Mouse (Mus musculus) right cerebral cortex, adult 2 months (tissue): ENCODE results near the gene 4930550C14Rik.

Experiments used
- DNase-seq, 2 experiments: peaks; one replicate each; pipeline ENCODE4 v3.0.0; 2021 to 2022; ENCODE audit warnings: low spot score in 2 of 2

The 4930550C14Rik gene

GRCm38 (mm10) chr9:53402291-53402711, at the start of gene 4930550C14Rik:
TSS of gene 4930550C14Rik (plus strand) at chr9:53402325.
- peak in 1 of 2 experiments; percentile 38 for DNase-seq

GRCm38 (mm10) chr9:53353161-53353560, 49.0 kb upstream of the 4930550C14Rik start:
- DNase-seq, result no peak

- DNase-seq, result no peak
Observed at GRCm38 (mm10) chr9:53356219-53357155, 45.6 kb upstream of the 4930550C14Rik start.

GRCm38 (mm10) chr9:53371339-53371738, 30.8 kb upstream of the 4930550C14Rik start:
- no peak for DNase-seq

- no peak for DNase-seq
Observed at GRCm38 (mm10) chr9:53375907-53376306, 26.2 kb upstream of the 4930550C14Rik start.

- DNase-seq, result no peak
Observed at GRCm38 (mm10) chr9:53376820-53377219, 25.3 kb upstream of the 4930550C14Rik start.

- no peak for DNase-seq
Observed at GRCm38 (mm10) chr9:53377597-53377996, 24.5 kb upstream of the 4930550C14Rik start.

GRCm38 (mm10) chr9:53378171-53378570, 24.0 kb upstream of the 4930550C14Rik start:
- no peak for DNase-seq

- no peak for DNase-seq
Observed at GRCm38 (mm10) chr9:53380595-53380994, 21.5 kb upstream of the 4930550C14Rik start.

GRCm38 (mm10) chr9:53381113-53381615, 21.0 kb upstream of the 4930550C14Rik start:
- no peak for DNase-seq

- peak; percentile 78 to 82 for DNase-seq
Observed at GRCm38 (mm10) chr9:53383951-53384866, 17.9 kb upstream of the 4930550C14Rik start, which contains the start of gene Kdelc2. TSS of gene Kdelc2 (plus strand) at chr9:53384025.

- no peak for DNase-seq
Observed at GRCm38 (mm10) chr9:53384873-53385272, 17.3 kb upstream of the 4930550C14Rik start.

- DNase-seq, result no peak
Observed at GRCm38 (mm10) chr9:53387431-53387830, 14.7 kb upstream of the 4930550C14Rik start.

GRCm38 (mm10) chr9:53389109-53389508, 13.0 kb upstream of the 4930550C14Rik start:
- no peak for DNase-seq

GRCm38 (mm10) chr9:53390136-53390535, 12.0 kb upstream of the 4930550C14Rik start:
- no peak for DNase-seq

- peak in 1 of 2 experiments; percentile 15 for DNase-seq
Observed at GRCm38 (mm10) chr9:53397685-53398387, 4.3 kb upstream of the 4930550C14Rik start.

- DNase-seq, result peak; percentile 49 to 64
Observed at GRCm38 (mm10) chr9:53398388-53398700, 3.8 kb upstream of the 4930550C14Rik start.

GRCm38 (mm10) chr9:53399537-53399936, 2.6 kb upstream of the 4930550C14Rik start:
- peak in 1 of 2 experiments; percentile 14 for DNase-seq

- no peak for DNase-seq
Observed at GRCm38 (mm10) chr9:53400696-53401095, 1.4 kb upstream of the 4930550C14Rik start.

- DNase-seq, result no peak
Observed at GRCm38 (mm10) chr9:53401146-53401545, 979 bp upstream of the 4930550C14Rik start.

- DNase-seq, result no peak
Observed at GRCm38 (mm10) chr9:53402991-53403390, 866 bp downstream of the 4930550C14Rik start.
